Mouse (Mus musculus): ENCODE measurements at regions not wholly inside any gene's neighbourhood (a gene's known extent, or its start where the extent isn't known, plus 50 kb on each side); places are given as distances from the start of the nearest gene placed in this dataset.

- Histone ChIP-seq H3K9me3 (no peaks in the 10 kb centered on the region), H3K4me3 (replicated peaks) (peak overlapping the region; percentile 86), H3K36me3 (replicated peaks; ENCODE audit: low read length) (no peaks in the 10 kb centered on the region), H3K4me1 (peaks cover 37% of the 10 kb centered on the region), H3K27me3 (replicated peaks) (no peaks in the 10 kb centered on the region)
- no peak for TF ChIP-seq FLI1 (IDR thresholded peaks at IDR 0.05; ENCODE audit: low read length)
- no peak for TF ChIP-seq GATA1 (IDR thresholded peaks at IDR 0.05; ENCODE audit: borderline replicate concordance, low read length)
Observed at GRCm38 (mm10) chr6:70714239-70714638, 77.8 kb downstream of the Rpia start.

DNA sequence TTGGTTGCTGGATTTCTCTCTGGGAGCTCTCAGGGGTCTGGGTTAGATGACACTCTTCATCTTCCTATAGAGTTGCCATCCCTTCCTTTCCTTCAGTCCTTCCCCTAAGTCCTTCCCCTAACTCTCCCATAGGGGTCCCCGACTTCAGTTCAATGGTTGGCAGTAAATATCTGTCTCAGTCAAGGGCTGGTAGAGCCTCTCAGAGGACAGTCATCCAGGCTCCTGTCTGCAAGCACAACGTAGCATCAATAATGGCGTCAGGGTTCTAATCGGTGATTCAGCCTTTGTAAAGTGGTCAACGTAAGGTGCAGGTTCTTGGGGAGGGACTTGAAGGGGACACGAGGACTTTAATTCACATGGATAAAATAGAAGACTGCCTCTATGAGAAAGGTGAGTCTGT, 78.4 kb downstream of the Rpia start:
- H3K27me3 ChIP-seq (replicated peaks), result no peaks in the 10 kb centered on the region
- TF ChIP-seq FLI1 (IDR thresholded peaks at IDR 0.05; ENCODE audit: low read length) (no peak), GATA1 (IDR thresholded peaks at IDR 0.05; ENCODE audit: borderline replicate concordance, low read length) (no peak)
- H3K9me3 ChIP-seq, result no peaks in the 10 kb centered on the region
- peaks cover 39% of the 10 kb centered on the region for H3K4me1 ChIP-seq
- no peak overlapping the region for H3K4me3 ChIP-seq (replicated peaks)
- H3K36me3 ChIP-seq (replicated peaks; ENCODE audit: low read length), result no peaks in the 10 kb centered on the region

DNA sequence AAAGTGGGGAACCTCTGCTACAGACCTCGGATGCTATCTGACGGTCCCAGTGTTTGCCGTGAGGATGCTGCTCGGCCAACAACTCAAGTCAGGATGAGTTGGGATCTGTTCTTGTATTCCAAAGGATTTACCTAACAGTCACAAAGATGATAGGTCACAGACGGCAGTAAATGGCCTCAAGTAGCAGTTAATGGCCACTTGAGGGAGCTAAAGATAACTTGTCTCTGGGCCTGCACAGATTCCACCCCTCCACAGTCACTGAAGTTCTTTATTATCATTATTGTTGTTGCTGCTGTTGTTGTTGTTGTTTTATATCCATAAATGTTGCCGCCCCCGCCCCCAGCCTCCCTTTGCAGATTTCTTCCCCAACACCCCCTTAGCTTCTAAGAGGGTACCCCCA, 78.9 kb downstream of the Rpia start:
- Histone ChIP-seq H3K4me3 (replicated peaks) (no peak overlapping the region), H3K27me3 (replicated peaks) (no peaks in the 10 kb centered on the region), H3K4me1 (peaks cover 39% of the 10 kb centered on the region), H3K9me3 (no peaks in the 10 kb centered on the region), H3K36me3 (replicated peaks; ENCODE audit: low read length) (no peaks in the 10 kb centered on the region)
- TF ChIP-seq GATA1 (IDR thresholded peaks at IDR 0.05; ENCODE audit: borderline replicate concordance, low read length), result no peak

- no peaks in the 10 kb centered on the region for H3K36me3 ChIP-seq (replicated peaks; ENCODE audit: low read length)
- H3K4me1 ChIP-seq, result peaks cover 29% of the 10 kb centered on the region
- TF ChIP-seq FLI1 (IDR thresholded peaks at IDR 0.05; ENCODE audit: low read length) (no peak), GATA1 (IDR thresholded peaks at IDR 0.05; ENCODE audit: borderline replicate concordance, low read length) (no peak)
- peak overlapping the region; percentile 80 for H3K4me3 ChIP-seq (replicated peaks)
- H3K9me3 ChIP-seq, result no peaks in the 10 kb centered on the region
- H3K27me3 ChIP-seq (replicated peaks), result no peaks in the 10 kb centered on the region
Observed at GRCm38 (mm10) chr6:70709338-70710055, 82.5 kb downstream of the Rpia start.

DNA sequence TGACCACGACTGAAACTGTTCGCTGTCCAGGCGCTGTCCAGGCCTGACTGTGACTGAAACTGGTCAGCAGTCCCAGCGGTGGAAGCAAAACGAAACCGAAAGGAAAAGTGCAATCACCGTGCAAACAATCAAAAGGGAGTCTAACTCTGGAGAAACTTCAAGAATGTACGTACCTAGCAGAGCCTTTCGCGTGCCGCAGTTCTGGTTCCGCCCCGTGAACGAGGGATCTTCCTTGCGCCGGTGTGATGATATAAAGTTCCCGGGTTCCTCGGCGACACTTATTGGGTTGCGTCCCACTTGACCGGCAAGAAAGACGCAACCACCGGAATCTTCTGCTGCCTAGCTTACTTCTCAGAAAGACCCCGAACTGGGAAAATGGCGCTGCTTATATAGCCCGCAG, 96.4 kb downstream of the Rpia start:
- no peak for TF ChIP-seq GATA1 (IDR thresholded peaks at IDR 0.05; ENCODE audit: borderline replicate concordance, low read length)
- TF ChIP-seq FLI1 (IDR thresholded peaks at IDR 0.05; ENCODE audit: low read length), result no peak
- Histone ChIP-seq H3K27me3 (replicated peaks) (no peaks in the 10 kb centered on the region), H3K36me3 (replicated peaks; ENCODE audit: low read length) (no peaks in the 10 kb centered on the region), H3K4me1 (no peaks in the 10 kb centered on the region), H3K4me3 (replicated peaks) (no peak overlapping the region), H3K9me3 (no peaks in the 10 kb centered on the region)
